Mouse (Mus musculus): ENCODE measurements around the gene Taar6. TPM values are rescaled to one million over a fixed set of nuclear protein-coding genes. Genes with fewer than 3 reads are reported as not detected.

The Taar6 gene
- not detected for total RNA-seq (2022)

DNA sequence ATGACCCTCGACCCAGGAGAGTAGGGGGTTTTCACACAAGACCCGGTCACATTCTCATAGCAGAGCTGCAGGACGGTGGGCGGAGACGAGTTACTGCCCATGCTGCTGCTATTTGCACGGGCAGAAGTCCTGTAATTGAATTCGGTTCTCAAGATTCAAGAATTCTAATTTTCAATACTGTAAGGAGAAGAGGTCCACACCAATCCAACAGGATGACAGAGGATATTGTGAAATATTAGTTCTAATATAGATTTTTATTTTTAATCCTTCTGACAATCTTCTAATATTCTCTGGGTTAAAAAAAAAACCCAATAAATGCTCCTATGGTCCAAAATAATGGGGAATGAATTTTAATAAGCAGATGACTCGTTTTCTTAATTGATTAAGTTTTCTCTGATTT lies at the start of gene Taar6:
Gene Taar6, minus strand, starts transcription at position 101 of the 400 bp plus-strand sequence.
- DNase-seq (ENCODE audit: low spot score in 2 of 2): no peak

DNA sequence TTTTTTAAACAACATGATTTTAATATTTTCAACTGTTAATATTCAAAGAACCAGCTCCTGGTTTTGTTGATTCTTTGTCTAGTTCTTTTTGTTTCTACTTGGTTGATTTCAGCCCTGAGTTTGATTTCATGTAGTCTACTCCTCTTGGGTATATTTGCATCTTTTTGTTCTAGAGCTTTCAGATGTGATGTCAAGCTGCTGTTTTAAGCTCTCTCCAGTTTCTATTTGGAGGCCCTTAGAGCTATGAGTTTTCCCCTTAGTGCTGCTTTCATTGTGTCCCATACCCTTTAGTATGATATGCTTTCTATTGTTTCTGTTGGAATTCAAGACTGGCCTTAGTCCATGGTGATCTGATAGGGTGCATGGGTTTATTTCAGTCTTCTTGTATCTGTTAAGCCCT lies 45.9 kb upstream of the Taar6 start:
- DNase-seq (ENCODE audit: low spot score in 2 of 2): no peak

- DNase-seq (ENCODE audit: low spot score in 2 of 2): no peak
Measured at GRCm38 (mm10) chr10:24026922-24027321, 41.5 kb upstream of the Taar6 start, which contains the start of gene Taar7d. Gene Taar7d (plus strand): TSS chr10:24027222.

DNA sequence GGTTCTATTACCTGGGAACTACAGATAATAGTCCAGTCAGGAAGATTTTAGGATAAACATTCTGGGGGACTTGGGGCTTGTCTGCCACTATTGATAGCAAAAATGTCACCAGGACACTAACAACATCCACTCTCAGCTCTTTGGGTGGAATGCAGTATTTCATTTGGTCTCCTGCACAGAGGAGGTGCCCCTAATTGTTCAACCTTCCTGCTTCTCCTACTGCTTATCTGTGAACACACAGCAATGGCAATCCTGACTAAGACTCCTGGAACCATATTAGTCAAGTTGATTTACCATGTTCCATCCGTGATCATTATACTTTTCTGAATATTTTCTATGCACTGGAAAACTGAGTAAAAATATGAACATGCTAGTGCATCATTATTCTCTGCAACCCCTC lies 22.7 kb upstream of the Taar6 start:
- DNase-seq (ENCODE audit: low spot score in 2 of 2): no peak

DNA sequence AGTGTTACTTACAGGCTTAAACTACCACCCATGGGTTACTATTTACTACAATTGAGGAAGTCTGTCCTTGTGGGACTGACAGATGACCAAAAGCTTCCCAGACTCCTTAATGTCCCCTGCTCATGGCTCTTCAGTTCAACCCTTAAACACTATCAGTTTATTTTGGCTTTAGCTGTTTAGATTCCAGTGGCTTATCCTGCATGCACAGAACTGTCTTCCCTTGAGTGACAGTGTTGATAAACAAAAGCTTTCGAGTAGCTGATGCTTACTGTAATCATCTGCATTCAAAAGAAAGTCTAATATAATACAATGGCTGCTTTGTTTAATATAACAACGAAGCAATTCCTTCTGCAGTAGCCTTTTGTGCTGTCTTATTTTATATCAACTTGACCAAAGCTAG lies 21.6 kb upstream of the Taar6 start:
- no peak for DNase-seq (ENCODE audit: low spot score in 2 of 2)

DNA sequence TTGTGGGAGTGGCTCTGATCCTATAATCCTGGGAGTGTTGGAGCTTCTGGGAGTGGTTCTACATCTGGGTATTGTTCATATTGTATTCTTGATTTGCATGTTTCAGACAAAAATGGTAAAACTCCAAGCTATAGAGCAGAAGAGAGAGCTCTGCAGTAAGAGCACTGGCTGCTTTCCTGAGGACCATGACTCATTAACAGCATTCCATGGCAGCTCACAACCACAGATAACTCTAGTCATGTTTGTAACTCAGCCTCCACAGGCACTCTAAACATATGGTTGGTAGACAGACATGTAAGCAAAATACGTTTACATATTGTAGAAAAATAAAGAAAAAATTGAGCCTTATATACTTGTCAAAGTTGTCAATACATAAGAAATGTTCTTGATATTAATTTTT lies 21.0 kb upstream of the Taar6 start:
- no peak for DNase-seq (ENCODE audit: low spot score in 2 of 2)

DNA sequence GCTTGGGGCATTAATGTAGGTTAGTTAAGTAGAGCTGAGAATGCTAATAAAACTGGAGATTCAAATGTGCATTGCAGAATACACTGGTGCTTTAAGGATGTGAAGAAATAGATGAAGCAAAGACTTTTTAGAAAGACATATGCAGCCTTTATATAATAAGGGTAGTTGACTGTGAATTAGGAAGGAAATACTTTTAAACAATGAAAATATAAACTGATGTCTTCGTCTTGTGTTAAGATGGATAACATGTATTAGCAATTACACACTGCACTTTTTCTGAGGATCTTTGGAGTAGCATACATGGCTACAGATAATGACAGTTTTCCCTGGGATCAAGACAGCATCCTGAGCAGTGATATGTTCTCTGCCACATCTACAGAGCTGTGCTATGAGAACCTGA lies 14.2 kb upstream of the Taar6 start, which contains the start of gene Taar7b:
Gene Taar7b, plus strand, starts transcription at position 301 of the 400 bp plus-strand sequence.
- DNase-seq (ENCODE audit: low spot score in 2 of 2): no peak

DNA sequence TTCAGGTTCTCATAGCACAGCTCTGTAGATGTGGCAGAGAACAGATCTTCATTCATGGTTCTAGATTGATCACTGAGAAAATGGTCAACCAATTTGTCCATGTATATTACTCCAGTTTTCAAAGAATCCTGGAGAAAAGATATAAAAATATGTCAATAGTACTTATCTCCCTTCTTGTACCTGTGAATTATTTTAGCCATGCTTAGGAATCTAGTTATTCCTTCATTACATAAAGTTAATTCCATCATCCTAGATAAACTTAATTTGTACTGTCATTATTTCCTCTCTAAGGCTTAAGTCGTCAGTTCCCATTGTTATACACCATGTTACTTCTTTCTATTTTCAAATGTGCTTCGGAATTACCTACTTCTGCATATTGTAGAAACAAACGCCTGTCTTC lies 7.9 kb upstream of the Taar6 start, which contains the start of gene Taar7a:
Gene Taar7a, minus strand, starts transcription at position 101 of the 400 bp plus-strand sequence.
- no peak for DNase-seq (ENCODE audit: low spot score in 2 of 2)

DNA sequence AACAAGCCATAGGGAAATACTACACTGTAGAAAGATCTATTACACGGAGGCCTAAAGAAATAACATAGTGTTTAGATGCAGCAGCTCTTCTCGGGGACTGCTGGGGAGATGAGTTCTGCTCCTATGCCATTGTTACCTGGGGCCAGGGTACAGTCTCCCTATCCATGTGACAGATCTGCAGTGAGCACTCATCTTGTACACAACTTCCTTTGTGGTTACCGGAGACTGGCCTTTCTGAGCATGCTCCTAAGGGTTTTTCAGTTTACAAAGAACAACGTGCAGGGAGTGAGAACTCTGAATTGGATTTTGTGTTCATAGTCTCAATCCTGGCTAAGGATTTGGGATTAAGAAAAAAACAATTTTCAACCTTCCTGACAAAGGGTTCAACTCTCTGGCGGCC lies 973 bp upstream of the Taar6 start:
- DNase-seq (ENCODE audit: low spot score in 2 of 2): no peak

- peak; percentile 43 to 69 for DNase-seq (ENCODE audit: low spot score in 2 of 2)
Measured at GRCm38 (mm10) chr10:23978901-23979705, 6.3 kb downstream of the Taar6 start.

- DNase-seq (ENCODE audit: low spot score in 2 of 2): no peak
Measured at GRCm38 (mm10) chr10:23977958-23978357, 7.5 kb downstream of the Taar6 start.

DNA sequence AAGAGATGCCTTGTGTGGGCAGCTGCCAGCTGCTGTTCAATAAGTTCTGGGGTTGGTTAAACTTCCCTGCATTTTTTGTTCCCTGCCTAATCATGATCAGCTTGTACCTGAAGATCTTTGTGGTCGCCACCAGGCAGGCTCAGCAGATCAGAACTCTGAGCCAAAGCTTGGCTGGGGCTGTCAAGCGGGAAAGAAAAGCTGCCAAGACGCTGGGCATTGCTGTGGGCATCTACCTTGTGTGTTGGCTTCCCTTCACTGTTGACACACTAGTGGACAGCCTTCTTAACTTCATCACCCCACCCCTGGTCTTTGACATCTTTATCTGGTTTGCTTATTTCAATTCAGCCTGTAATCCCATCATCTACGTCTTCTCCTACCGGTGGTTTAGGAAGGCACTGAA lies 14.2 kb downstream of the Taar6 start:
- DNase-seq (ENCODE audit: low spot score in 2 of 2): no peak

DNA sequence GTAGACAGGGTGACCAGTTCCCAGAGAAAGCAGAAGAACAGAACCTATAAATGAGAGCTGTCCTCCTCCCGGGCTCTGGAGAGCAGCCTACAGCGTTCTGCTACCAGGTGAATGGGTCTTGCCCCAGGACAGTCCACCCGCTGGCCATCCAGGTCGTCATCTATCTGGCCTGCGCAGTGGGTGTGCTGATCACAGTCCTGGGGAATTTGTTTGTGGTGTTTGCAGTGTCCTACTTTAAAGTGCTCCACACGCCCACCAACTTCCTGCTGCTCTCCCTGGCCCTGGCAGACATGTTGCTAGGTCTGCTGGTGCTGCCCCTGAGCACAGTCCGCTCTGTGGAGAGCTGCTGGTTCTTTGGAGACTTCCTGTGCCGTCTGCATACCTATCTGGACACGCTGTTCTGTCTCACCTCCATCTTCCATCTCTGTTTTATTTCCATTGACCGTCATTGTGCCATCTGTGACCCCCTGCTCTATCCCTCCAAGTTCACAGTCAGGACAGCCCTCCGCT lies 14.7 kb downstream of the Taar6 start, which contains the start of gene Taar5:
Gene Taar5, plus strand, starts transcription at position 51 of the 510 bp plus-strand sequence.
- no peak for DNase-seq (ENCODE audit: low spot score in 2 of 2)

- DNase-seq (ENCODE audit: low spot score in 2 of 2): no peak
Measured at GRCm38 (mm10) chr10:23964921-23965610, 20.4 kb downstream of the Taar6 start.

- DNase-seq (ENCODE audit: low spot score in 2 of 2): no peak
Measured at GRCm38 (mm10) chr10:23963444-23963843, 22.0 kb downstream of the Taar6 start.

DNA sequence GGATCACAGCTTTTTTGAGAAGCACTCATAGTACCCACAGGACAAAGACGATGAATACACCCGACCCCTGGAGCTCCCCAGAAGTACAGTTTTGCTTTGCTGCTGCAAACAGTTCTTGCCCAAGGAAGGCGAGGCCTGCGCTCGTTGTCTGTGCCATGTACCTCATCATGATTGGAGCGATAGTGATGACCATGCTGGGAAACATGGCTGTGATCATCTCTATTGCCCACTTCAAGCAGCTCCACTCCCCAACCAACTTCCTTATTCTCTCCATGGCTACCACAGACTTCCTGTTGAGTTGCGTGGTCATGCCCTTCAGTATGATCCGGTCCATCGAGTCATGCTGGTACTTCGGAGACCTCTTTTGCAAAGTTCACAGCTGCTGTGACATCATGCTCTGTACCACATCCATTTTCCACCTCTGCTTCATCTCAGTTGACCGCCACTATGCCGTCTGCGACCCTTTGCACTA lies 25.0 kb downstream of the Taar6 start, which contains the start of gene Taar4:
Gene Taar4, plus strand, starts transcription at position 51 of the 472 bp plus-strand sequence.
- no peak for DNase-seq (ENCODE audit: low spot score in 2 of 2)

GRCm38 (mm10) chr10:23959071-23959470 lies 26.4 kb downstream of the Taar6 start:
- no peak for DNase-seq (ENCODE audit: low spot score in 2 of 2)

GRCm38 (mm10) chr10:23951714-23952113 lies 33.7 kb downstream of the Taar6 start:
- no peak for DNase-seq (ENCODE audit: low spot score in 2 of 2)

- DNase-seq (ENCODE audit: low spot score in 2 of 2): no peak
Measured at GRCm38 (mm10) chr10:23949508-23950005, 35.9 kb downstream of the Taar6 start, which contains the start of gene Taar3. Gene Taar3 (plus strand): TSS chr10:23949558.

DNA sequence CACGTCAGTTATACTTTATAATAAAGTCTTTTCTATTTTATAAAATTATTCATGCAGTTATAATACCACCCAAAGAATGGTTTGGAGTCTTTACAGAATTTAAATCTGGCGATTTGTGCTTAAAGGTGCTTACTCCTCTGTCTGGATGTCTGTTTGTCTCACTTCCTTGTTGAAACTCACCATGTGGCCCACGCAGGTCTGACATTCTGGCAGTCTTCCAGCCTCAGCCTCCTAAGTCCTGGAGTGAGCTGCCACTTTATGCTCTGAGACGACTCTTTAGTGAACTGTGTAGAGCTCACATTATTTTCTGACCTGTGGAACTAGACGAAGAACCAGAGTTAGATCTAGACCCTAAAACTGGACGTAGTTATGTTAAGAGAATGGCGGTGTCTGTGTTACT lies 37.4 kb downstream of the Taar6 start:
- no peak for DNase-seq (ENCODE audit: low spot score in 2 of 2)

GRCm38 (mm10) chr10:23942465-23942864 lies 43.0 kb downstream of the Taar6 start:
- DNase-seq (ENCODE audit: low spot score in 2 of 2): no peak

DNA sequence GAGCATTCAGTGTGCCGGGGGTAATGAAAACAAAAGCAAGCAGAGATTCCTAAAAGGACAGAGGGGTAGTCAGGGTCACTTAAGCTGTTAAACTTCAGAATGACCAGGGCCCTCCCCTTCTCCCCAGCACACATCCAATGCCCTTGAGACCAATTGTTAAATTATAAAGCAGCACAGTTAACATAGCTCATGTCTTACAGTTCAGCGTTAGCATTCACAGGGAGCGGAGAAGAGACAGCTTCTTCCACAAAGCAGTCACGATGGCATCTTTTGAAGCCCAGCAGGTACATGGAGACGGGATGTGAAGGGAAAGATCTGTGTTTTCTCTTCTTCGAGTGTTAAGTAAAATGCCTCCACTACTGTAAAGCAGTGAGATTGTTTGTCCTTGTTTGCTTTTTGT lies 47.1 kb downstream of the Taar6 start, which contains the start of gene Taar2:
Gene Taar2, plus strand, starts transcription at position 261 of the 400 bp plus-strand sequence.
- DNase-seq (ENCODE audit: low spot score in 2 of 2): no peak

All from layer of hippocampus, adult 8-10 months (tissue).